Mouse (Mus musculus): ENCODE data around the gene 1600014C10Rik. TPM values are rescaled to one million over a fixed set of nuclear protein-coding genes. Genes with fewer than 3 reads are reported as not detected.

1600014C10Rik gene
- polyA plus RNA-seq, 1 experiment: 27.4 TPM

GRCm38 (mm10) chr7:38173871-38174270 is 9.1 kb upstream of the 1600014C10Rik start:
- no peaks in the 10 kb centered on the region for H3K36me3 ChIP-seq (ENCODE audit: control insufficient read depth, insufficient read depth, low read length)
- WGBS: 22% methylated on average over 14 of the region's 14 CpGs
- no peaks in the 10 kb centered on the region for H3K4me1 ChIP-seq (ENCODE audit: control insufficient read depth, insufficient read depth, insufficient read length, low read length)
- no peak overlapping the region for H3K4me3 ChIP-seq (ENCODE audit: low read depth, low read length)
- no peak overlapping the region for H3K27ac ChIP-seq (ENCODE audit: insufficient read depth, low read depth, low read length)
- H3K27me3 ChIP-seq (ENCODE audit: control insufficient read depth, insufficient read depth, low read length): peaks cover 16% of the 10 kb centered on the region
- TF ChIP-seq CTCF (IDR thresholded peaks at IDR 0.05; ENCODE audit: extremely low read depth, insufficient read length, insufficient replicate concordance, low read depth, low read length) (no peak), POLR2A (IDR thresholded peaks at IDR 0.05; ENCODE audit: low read depth, low read length) (no peak)

DNA sequence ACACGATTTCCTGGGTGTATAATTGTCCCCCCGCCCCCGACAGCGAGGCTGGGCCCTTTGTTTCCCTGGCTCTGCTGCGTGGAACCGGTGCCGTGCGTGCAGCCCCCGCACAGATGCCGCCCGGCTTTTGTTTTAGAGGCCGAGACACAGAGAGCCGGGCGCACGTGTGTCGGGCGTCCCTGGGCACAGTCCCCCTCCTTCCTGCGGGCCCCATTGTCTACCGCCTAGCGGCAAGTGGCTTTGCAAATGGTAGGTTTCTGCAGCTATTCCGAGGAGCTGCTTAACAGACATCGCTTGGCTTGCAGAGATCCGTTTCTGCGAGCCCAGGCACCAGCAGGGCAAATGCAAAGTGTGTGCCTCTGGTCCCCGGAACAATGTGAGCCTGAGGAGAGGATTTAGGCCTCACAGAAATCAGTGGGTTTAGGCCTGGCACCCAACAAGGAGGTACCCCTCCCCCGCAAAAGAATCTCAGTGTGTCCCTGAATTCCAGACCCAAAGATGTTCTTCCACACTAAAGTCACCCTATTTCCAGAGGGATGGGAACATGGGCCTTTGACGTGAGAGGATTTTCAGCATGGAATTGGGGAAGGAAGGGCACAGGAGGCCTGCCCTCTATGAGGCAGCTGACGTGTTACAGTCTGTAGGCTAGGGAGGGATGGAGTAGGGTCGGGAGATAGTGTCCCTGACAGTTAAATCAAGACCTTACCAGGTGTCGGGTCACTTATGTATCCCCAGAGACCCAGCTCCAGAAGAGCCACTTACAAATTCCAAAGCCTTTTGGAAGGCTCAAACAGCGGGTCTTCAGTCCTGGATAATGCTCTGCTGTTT is 8.5 kb upstream of the 1600014C10Rik start:
- Histone ChIP-seq H3K4me3 (ENCODE audit: low read depth, low read length) (0 out of 2 replicates have a peak overlapping the region, but pooled peaks have one; percentile 0), H3K4me1 (ENCODE audit: control insufficient read depth, insufficient read depth, insufficient read length, low read length) (no peaks in the 10 kb centered on the region), H3K27ac (ENCODE audit: insufficient read depth, low read depth, low read length) (no peak overlapping the region), H3K27me3 (ENCODE audit: control insufficient read depth, insufficient read depth, low read length) (peaks cover 16% of the 10 kb centered on the region), H3K36me3 (ENCODE audit: control insufficient read depth, insufficient read depth, low read length) (no peaks in the 10 kb centered on the region)
- TF ChIP-seq CTCF (IDR thresholded peaks at IDR 0.05; ENCODE audit: extremely low read depth, insufficient read length, insufficient replicate concordance, low read depth, low read length) (no peak), POLR2A (IDR thresholded peaks at IDR 0.05; ENCODE audit: low read depth, low read length) (no peak)
- 21% methylated on average over 31 of the region's 31 CpGs for WGBS

GRCm38 (mm10) chr7:38176056-38176455 is 7.0 kb upstream of the 1600014C10Rik start:
- Histone ChIP-seq H3K36me3 (ENCODE audit: control insufficient read depth, insufficient read depth, low read length) (no peaks in the 10 kb centered on the region), H3K27me3 (ENCODE audit: control insufficient read depth, insufficient read depth, low read length) (peaks cover 16% of the 10 kb centered on the region), H3K4me3 (ENCODE audit: low read depth, low read length) (no peak overlapping the region), H3K27ac (ENCODE audit: insufficient read depth, low read depth, low read length) (no peak overlapping the region), H3K4me1 (ENCODE audit: control insufficient read depth, insufficient read depth, insufficient read length, low read length) (no peaks in the 10 kb centered on the region)
- WGBS: 39% methylated on average over 3 of the region's 3 CpGs
- TF ChIP-seq CTCF (IDR thresholded peaks at IDR 0.05; ENCODE audit: extremely low read depth, insufficient read length, insufficient replicate concordance, low read depth, low read length) (no peak), POLR2A (IDR thresholded peaks at IDR 0.05; ENCODE audit: low read depth, low read length) (no peak)

- Histone ChIP-seq H3K36me3 (ENCODE audit: control insufficient read depth, insufficient read depth, low read length) (no peaks in the 10 kb centered on the region), H3K27ac (ENCODE audit: insufficient read depth, low read depth, low read length) (no peak overlapping the region), H3K4me3 (ENCODE audit: low read depth, low read length) (no peak overlapping the region), H3K27me3 (ENCODE audit: control insufficient read depth, insufficient read depth, low read length) (0 out of 2 replicates have a peak, but pooled peaks cover 2% of the 10 kb centered on the region), H3K4me1 (ENCODE audit: control insufficient read depth, insufficient read depth, insufficient read length, low read length) (peaks cover 3% of the 10 kb centered on the region; the same call in 1 of the 2 replicates)
- 74% methylated on average over 3 of the region's 3 CpGs for WGBS
- TF ChIP-seq POLR2A (IDR thresholded peaks at IDR 0.05; ENCODE audit: low read depth, low read length): no peak
These were observed 3.1 kb upstream of the 1600014C10Rik start for GRCm38 (mm10) chr7:38179896-38180295.

GRCm38 (mm10) chr7:38181366-38181765 is 1.7 kb upstream of the 1600014C10Rik start:
- Histone ChIP-seq H3K36me3 (ENCODE audit: control insufficient read depth, insufficient read depth, low read length) (0 out of 2 replicates have a peak, but pooled peaks cover 1% of the 10 kb centered on the region), H3K4me1 (ENCODE audit: control insufficient read depth, insufficient read depth, insufficient read length, low read length) (peaks cover 11% of the 10 kb centered on the region; the same call in 1 of the 2 replicates), H3K4me3 (ENCODE audit: low read depth, low read length) (no peak overlapping the region), H3K27me3 (ENCODE audit: control insufficient read depth, insufficient read depth, low read length) (no peaks in the 10 kb centered on the region), H3K27ac (ENCODE audit: insufficient read depth, low read depth, low read length) (no peak overlapping the region)
- no peak for TF ChIP-seq CTCF (IDR thresholded peaks at IDR 0.05; ENCODE audit: extremely low read depth, insufficient read length, insufficient replicate concordance, low read depth, low read length)
- WGBS: 72% methylated on average over 2 of the region's 2 CpGs

DNA sequence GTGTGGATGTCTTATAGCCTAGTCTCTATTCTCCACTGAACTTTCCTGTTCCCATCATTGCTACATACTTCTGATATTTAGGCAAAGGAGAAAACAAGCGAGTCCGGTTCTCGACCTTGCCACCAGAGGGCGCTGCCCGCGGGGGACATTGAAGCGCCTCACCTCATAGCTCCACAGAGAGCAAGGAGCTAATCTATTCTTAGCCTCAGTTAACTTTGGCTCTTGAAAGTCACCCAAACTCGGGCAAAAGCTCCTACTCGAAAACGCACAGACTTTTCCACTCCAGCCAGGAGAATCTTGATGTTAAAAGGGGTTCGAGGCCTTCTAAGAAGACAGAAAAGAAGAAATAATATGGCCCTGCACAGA is 438 bp upstream of the 1600014C10Rik start:
- peak overlapping the region; percentile 80 for H3K4me3 ChIP-seq (ENCODE audit: low read depth, low read length)
- H3K36me3 ChIP-seq (ENCODE audit: control insufficient read depth, insufficient read depth, low read length): 0 out of 2 replicates have a peak, but pooled peaks cover 1% of the 10 kb centered on the region
- TF ChIP-seq CTCF (IDR thresholded peaks at IDR 0.05; ENCODE audit: extremely low read depth, insufficient read length, insufficient replicate concordance, low read depth, low read length) (peak; percentile 99), POLR2A (IDR thresholded peaks at IDR 0.05; ENCODE audit: low read depth, low read length) (no peak)
- no peaks in the 10 kb centered on the region for H3K27me3 ChIP-seq (ENCODE audit: control insufficient read depth, insufficient read depth, low read length)
- under 1% methylated on average over 11 of the region's 11 CpGs for WGBS
- H3K4me1 ChIP-seq (ENCODE audit: control insufficient read depth, insufficient read depth, insufficient read length, low read length): peaks cover 15% of the 10 kb centered on the region; the same call in 1 of the 2 replicates
- H3K27ac ChIP-seq (ENCODE audit: insufficient read depth, low read depth, low read length): peak overlapping the region; percentile 92

DNA sequence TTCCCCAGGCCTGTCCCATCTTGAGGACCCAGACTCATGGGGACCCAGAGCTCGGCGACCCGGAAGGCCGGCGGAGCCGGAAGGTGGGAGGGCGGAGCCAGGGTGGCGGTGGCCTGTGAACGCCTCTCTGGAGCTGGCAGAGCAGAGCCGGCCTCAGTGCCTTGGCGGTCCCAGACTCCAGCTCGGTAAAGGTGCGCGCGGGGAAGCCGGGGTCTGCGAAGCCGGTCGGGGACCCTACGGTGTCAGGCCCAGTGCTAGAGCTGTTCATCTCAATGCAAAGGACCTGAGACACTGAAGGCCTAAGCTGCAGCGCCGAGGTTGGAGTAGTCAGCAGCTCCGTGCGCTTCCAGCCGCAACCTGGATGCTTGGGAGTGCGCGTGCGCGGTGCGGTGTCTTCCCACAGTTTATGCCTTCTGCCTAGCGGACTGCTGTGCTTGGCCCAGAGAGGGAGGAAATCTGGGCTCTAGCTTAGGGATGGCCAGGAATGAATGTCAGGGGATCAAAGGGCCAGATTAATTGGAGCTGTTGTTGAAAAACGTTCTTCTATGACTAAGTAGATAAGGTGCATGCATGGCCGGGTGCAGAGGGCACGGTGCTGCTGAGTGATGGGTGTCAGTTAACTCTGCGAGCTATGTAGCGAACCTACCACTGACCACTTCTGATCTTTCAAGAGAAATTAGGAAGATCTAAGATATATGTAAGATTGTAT is 846 bp downstream of the 1600014C10Rik start:
- WGBS: 2% methylated on average over 36 of the region's 36 CpGs
- Histone ChIP-seq H3K36me3 (ENCODE audit: control insufficient read depth, insufficient read depth, low read length) (peaks cover 6% of the 10 kb centered on the region; the same call in 1 of the 2 replicates), H3K4me3 (ENCODE audit: low read depth, low read length) (peak overlapping the region; percentile 80), H3K4me1 (ENCODE audit: control insufficient read depth, insufficient read depth, insufficient read length, low read length) (peaks cover 20% of the 10 kb centered on the region; the same call in 1 of the 2 replicates), H3K27me3 (ENCODE audit: control insufficient read depth, insufficient read depth, low read length) (no peaks in the 10 kb centered on the region), H3K27ac (ENCODE audit: insufficient read depth, low read depth, low read length) (peak overlapping the region; percentile 92)
- TF ChIP-seq CTCF (IDR thresholded peaks at IDR 0.05; ENCODE audit: extremely low read depth, insufficient read length, insufficient replicate concordance, low read depth, low read length): no peak
- TF ChIP-seq POLR2A (IDR thresholded peaks at IDR 0.05; ENCODE audit: low read depth, low read length): peak; percentile 51

Data from small intestine, adult 2 months (tissue).